Mouse (Mus musculus) ovary, adult 18-20 months (tissue): ENCODE measurements around the gene Psme2.

Experiments used
- DNase-seq: peaks from one replicate; pipeline ENCODE4 v3.0.0; 2022; ENCODE audit warnings: low spot score, mixed read lengths

Gene Psme2

DNA sequence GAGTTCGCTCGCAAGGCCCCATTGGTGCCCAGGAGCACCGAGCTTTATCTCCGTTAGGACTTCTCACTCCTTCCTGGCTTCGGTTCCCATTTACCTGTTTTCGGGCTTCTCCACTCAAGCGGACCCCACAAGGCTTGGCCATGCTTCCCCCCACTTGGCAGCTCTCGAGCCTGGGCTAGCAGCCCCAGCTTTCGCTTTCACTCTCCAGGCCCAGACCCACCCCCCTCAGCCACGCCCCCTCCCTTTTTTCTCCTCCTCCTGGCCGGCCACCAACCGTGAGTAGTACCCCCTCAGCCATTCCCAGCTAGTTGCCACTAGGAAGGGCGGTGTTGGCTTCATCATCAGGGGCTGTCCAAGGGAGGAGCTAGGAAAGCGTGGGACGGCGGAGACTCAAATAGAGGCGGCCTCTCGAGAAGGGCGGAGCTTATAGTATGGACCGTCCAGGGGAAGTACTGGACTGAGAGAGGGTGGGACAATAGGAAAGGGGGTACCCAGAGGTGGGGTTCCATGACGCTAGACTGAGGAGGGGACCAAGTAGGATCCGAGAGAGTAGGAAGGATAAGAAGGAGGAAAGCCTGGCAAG lies at the start of gene Psme2:
TSS of gene Psme2 (minus strand) at position 366 of the 583 bp plus-strand sequence.
- peak; percentile 98 for DNase-seq

DNA sequence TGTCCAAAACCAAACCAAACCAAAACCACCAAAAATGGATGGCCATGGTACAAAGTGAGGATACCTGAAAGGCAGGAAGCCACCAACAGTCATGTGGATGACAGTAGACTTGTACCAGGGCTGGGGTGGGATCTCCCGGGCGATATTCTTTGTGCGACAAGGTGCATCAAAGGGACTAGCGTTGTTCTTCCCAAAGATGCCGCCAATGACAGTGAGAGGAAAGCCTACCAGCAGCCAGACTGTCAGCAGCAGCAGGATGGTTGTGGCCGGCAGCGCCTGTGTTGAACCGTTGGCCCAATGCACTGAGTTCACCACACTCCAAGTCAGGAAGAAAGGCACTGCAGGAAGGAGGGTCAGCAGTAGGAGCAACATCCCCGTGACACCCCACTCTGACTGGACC lies 46.9 kb upstream of the Psme2 start, which contains the start of gene Gm49378:
TSS of gene Gm49378 (minus strand) at position 101 of the 400 bp plus-strand sequence.
- no peak for DNase-seq

DNA sequence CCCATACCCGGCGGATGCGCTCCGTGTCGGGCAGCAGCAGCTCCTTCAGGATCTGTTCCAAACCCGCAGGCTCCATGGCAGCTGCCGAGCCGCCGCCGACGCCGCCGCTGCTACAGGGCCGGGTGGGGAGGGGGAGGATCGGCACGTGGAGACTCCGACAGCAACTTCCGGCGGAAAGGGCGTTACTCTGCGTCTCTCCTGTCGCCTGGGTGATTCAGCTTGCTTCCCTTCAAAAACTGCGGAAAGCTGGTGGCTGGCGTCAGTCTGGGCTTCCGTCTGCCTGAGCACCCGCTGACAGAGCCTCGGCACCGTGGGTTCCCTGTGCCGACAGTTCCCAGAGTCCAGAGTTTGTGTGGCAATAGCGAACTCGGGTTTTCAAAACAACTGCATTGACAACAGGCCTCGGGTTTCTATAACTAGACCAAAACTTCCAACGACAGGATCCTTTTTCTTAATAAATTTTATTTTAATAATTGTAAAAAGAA lies 44.7 kb upstream of the Psme2 start, which contains the start of gene Ipo4:
TSS of gene Ipo4 (minus strand) at position 435 of the 485 bp plus-strand sequence.
- DNase-seq, result peak; percentile 79

DNA sequence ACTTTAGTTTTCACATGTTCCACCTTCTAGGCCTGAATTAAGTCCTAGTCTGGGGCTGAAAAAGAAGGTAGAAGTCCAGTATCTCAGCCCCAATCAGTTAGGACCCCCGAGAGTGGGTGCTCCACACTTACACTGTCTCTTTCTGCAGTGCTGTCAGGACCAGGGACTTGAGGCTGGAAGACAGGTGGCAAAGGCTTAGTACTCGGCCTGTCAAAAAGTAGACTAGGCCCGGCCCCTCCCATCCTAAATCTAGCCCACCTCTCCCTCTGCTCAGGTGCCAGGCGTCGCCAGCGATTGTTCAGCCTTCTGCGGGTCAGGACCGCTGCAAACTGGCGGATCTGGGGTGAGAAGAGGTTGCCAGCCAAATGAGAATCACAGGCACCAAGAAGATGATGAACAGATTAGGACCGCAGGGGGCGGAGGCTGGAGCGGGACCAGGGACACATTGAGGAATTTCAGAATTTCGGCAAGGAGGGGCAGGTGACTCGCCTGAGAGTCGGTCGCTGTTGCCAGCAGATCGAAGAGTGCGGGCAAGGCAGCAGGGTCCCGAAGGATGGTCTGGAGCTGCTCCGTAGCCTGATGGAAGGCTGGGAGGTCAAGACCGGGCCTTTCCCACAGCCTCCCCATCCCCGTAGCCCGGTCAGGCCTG lies 44.1 kb upstream of the Psme2 start:
- no peak for DNase-seq

DNA sequence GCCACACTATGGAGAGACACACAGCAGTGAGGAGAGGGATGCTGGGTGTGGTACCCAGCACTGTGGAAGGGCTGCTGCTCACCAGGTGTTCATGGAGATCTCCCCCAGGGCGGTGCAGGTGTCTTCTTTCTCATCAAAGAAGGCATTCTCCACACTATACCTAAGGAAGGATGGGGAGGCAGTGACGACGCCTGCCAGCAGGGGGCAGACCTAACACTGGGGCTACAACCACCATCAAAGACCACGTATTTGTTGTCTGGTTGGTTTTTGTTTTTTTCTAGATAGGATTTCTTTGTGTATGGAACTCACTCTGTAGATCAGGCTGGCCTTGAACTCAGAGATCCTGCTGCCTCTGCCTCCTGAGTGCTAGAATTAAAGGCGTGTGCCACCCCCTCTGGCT lies 38.4 kb upstream of the Psme2 start:
- no peak for DNase-seq

DNA sequence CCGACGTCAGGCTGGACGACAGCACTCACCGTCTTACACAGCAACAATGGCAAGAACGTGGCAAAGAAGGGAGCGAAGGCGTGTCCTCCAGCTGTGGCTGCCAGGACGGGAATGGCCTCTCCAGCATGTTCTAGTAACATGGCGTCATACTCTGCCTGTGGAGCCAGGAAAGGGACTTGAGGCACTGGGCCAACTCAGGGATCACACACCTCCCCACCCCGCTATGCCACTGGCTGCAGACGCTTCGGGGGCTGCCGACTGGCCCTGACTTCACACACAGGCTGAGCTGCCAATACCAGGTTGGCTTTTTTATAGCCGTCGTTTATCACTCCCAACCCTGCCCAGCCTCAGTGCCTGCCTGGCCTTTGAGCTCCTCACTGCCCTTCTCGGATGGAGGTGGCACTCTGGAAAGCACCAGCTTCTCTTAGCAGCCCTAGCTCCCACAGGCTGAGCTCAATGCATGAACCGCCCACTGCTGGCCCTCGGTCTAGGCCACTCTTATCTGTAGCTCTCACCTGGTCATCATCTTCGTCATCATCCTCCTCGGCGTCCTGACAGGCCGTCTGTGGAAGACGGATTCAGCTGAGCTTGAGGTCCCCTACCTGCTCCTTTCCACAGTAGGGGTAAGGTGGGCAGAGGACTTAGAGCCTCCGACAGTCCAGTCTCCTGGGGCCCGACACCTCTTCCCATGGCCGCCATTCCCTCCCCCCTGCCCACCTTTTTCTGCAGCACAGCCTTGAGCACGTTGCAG lies 37.3 kb upstream of the Psme2 start:
- DNase-seq, result no peak

DNA sequence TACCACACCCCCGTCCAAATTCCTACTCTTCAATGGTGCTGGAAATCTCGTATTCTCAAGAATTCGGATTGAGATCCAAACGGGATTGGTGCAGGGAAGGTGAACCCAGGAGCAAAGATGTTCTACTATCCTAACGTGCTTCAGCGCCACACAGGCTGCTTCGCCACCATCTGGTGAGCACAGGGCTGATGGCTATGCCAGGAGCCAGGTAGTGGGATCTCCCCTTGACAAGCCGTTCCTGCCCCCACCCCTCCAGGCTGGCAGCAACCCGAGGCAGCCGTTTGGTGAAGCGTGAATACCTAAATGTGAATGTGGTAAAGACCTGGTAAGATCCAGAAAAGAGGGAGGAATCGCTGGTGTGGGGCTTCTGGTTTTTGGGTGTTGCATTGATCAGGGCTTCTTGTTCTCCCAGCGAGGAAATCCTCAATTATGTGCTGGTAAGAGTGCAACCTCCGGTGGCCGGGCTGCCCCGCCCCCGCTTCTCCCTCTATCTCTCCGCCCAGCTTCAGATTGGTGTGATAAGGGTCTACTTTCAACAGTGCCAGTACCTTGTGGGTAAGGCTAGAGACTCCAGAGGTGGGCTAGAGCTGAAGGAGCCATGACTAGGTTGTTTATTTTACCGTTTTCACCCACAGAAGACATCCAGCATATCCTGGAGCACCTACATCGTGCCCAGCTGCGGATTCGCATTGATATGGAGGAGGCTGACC lies 27.7 kb upstream of the Psme2 start:
- DNase-seq, result no peak

DNA sequence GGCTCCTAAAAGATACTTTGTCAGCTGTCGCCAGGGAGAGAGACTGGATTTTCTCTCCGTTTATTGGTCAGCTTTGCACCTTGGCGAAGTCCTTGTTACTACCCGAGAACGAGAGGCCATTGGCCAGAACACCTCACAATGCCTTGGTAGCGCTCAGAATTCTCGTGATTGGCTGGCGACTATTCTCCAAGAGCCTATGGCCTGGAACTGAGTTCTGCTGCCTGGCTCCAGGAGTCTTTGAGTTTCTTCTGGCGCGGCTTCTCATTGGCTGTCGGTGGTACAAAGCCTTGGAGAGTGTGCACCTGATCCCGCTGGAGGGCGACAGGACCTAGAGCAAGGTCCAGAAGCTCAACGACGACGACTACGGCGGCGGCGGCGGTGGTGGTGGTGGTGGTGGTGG lies 26.9 kb upstream of the Psme2 start, which contains the start of gene Rec8:
TSS of gene Rec8 (plus strand) at position 216 of the 400 bp plus-strand sequence.
- peak; percentile 20 for DNase-seq

DNA sequence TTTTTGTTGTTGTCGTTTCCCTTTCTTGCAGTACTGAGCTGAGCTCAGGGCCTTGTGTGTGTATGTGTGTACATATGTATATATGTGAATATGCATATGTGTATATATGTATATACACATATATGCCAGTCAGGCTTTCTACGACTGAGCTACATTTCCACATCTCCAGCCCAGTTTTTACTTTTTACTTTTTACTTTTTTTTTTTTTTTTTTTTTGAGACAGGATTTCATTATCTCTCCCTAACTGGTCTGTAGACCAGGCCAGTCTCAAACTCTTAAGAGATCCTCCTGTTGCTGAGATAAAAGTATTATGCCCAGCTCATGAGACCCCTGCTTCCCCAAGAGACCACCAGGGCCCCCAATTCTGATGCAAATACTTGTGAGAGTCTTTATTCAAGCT lies 25.9 kb upstream of the Psme2 start:
- no peak for DNase-seq

DNA sequence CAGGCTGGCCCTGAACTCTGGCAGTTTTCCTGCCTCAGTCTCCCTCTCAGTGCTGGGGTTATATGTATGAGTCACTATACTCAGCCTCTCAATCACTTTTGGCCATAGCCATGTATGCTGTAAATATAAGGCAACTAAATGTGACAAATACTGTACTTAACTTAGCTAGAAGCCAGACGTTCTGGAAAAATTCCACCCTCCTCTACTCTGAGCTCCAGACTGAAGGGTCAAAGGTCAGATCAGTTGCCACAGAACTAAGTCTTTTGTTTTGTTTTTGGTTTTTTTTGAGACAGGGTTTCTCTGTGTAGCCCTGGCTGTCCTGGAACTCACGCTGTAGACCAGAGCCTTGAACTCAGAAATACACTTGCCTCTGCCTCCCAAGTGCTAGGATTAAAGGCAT lies 25.0 kb upstream of the Psme2 start:
- DNase-seq, result no peak

DNA sequence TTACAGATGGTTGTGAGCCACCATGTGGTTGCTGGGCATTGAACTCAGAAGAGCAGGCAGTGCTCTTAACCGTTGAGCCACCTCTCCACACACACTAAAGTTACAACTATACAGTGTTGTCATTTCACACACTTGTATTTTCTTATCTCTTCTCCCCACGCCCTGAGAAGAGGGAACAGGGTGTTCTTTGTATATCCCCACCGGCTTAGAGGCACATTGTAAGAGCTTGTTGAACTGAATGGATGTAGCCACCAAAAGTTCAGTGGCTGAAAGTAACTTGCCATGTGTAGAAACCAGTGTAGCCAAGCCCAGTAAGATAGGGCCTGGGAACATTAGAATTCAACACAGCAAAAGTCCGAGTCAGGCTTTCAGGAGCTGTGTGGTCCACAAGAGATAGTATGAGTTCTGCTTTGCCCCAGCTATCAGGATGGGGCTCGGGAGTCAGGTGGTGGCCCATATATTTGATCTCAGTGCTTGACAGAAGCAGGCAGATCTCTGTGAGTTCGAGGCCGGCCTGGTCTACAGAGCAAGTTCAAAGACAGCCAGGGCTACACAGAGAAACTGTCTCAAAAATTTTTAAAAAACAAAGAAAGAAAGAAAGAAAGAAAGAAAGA lies 23.8 kb upstream of the Psme2 start:
- DNase-seq, result no peak

DNA sequence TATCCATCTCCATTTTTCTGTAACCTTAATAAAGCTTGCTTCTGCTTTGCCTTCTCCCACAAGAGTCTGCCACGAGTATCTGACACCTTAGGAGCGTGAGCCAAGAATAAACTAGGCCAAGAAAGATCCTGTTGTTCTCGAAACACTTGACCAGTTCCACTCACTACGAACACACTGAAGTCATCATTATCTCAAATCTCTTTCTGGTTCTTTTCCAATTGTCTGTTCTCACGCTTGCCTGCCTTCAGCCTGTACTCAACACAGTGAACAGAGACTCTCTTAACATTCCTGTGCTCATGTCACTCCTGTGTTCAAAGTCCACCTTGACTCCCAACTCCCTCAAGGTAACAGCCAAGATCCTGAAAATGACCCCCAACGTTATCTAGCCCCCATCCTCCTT lies 22.4 kb upstream of the Psme2 start:
- DNase-seq, result no peak

DNA sequence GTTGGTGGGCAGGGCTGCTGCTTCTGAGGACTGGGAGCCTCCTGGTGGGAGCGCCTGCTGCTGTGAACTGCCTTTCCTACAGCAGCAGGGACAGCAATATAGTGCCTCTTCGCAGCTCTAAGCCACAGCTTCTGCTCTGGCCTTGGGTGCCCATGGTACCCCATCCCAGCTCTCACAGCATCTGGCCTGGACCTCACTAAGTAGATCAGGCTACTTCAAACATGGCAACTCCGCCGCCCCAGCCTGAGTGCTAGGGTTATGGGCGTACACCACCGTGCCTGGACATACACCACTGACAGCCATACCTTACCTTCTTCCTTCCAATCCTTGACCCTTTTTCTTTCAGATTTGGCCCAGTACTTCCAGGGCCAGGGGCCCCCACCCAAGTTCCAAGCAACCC lies 17.4 kb upstream of the Psme2 start:
- DNase-seq, result no peak

DNA sequence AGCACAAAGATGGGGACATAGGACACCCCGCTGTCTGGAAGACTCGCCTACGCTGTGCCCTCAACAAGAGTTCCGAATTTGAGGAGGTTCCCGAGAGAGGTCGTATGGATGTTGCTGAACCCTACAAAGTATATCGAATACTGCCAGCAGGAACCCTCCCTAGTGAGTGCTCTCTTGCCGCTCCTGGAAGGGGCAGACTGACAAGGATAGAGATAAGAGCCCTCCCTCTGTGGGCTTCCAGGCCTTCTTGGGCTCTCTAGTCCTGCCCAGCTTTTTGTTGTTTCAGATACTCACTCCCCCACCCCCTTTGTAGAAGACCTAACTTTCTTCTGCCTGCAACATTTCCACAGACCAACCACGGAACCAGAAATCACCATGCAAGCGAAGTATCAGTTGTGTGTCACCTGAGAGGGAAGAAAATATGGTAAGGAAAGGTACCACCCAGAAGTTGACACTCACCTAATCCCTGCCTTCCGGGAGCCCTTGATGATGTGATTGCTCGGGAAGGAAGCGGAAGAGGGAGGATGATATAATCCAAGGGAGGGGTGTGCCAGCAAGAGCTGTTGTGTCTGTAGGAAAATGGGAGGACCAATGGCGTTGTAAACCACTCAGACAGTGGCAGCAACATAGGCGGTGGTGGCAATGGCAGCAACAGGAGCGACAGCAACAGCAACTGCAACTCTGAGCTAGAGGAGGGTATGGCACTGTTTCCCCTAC lies 15.0 kb upstream of the Psme2 start:
- DNase-seq, result no peak

DNA sequence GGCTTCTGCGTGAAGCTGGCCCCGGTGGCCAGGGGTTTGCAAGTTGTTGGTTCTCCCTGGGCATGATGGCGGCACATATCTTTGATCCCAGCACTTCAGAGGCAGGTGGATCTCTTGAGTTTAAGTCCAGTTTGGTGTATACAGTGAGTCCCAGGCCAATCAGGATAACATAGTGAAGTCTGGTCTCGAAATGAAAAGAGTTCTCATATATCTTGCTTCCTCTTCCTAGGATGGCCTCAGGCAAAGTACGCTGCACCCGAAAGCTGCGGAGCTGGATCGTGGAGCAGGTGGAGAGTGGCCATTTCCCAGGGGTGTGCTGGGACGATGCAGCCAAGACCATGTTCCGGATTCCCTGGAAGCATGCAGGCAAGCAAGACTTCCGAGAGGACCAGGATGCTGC lies 13.9 kb upstream of the Psme2 start:
- no peak for DNase-seq

DNA sequence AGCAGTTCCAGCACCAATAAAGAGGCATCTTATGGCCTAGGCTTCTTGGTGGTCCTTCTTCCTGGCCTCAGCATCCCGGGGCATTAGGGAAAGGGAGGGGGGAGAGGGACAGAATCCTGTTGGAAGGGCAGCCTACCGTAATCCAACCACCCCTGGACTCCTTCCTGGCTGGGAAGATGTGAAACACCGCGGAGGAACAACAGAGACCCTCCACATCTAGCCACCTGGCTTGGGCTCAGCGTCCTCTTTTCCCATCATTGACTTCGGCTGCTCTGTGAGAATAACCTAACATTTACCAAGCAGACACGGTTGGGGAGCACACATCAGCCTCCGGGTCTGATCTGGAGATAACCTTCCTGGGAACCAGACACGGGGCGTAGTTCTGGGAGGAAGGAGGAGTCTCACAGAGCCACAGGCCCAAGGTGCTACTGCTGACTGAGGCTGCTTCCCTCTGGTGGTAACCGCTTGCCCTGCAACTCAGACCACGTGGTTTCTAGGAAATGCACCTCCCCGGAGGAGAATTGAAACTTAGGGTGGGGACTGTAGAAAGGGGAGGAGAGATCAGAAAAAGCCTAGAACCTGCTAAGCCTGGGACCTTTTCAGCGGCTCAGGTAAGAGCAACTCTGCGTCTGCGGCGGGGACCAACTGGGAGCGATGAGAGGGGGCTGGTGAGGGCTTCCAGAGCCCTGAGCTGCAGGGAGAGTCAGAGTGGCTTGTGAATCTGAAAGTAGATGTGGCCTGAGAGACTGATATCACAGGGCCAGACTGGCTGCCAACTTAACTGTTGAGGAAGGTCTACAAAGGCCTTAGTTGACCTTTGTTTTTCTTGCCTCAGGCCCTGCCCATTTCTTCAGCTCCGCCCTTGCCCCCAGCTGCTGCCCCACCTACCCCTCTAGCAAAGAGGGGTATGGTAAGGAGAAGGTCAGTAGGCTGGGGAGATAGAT lies 13.0 kb upstream of the Psme2 start:
- peak; percentile 85 for DNase-seq

DNA sequence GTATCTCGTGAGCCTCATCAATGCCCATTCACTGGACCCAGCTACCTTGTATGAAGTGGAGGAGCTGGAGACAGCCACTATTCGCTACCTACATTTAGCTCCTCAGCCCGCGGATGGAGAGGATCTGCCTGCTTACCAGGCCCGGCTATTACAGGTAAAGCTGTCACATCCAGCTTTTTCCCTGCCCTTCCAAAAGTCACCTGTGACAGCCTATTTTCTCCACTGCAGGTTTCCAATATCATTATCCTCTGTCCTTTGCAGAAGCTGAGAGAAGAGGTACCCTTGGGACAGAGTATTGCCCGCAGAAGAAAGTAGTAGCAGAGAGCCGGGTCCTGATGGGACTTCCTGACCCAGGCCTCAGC lies 12.3 kb upstream of the Psme2 start, which contains the start of gene Irf9:
TSS of gene Irf9 (plus strand) at position 301 of the 362 bp plus-strand sequence.
- DNase-seq, result no peak

DNA sequence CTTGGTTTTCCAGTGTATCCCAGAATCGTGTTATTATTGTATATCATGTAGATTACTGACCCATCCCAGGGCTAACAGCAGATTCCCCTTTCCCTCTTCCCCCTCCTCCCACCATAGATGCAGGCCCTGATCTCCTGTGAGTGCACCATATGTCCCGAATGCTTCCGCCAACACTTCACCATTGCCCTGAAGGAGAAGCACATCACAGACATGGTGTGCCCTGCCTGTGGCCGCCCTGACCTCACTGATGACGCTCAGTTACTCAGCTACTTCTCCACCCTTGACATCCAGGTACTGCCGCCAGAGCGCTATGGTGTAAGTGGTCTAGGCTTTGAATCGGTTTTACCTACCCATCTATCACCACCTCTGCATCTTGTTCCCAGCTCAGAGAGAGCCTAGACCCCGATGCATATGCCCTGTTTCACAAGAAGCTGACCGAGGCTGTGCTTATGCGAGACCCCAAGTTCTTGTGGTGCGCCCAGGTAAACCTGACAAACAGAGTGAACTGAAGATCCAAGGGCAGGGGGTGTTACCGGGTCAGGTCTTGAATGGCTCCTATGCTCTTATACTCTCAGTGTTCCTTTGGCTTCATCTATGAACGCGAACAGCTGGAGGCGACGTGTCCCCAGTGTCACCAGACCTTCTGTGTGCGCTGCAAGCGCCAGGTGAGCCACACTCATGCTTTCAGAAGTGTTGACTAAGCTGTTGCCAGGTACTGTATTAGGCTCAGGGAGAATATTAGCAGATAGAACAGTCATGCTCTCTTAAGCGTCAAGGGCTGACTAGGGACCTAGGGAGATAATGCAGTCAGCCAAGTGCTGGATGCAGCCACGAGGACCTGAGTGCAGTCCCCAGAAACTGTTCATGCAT lies 7.8 kb upstream of the Psme2 start:
- DNase-seq, result no peak
